Mouse (Mus musculus) hindbrain, embryonic 13.5 days (tissue): ENCODE measurements around the gene Dcakd. TPM values are rescaled to one million over a fixed set of nuclear protein-coding genes. Genes with fewer than 3 reads are reported as not detected.

ENCODE experiments used
- ATAC-seq: fragments of 200-750 bp; cut with Nextera tagmentation; 2 replicates; pipeline ENCODE4 v1.8.0; 2017; ENCODE audit warnings: moderate TSS enrichment; ENCODE audit not compliant: low FRiP score
- H3K27ac ChIP-seq: fragments of 300-500 bp; sonication (generic); 2 replicates; pipeline ENCODE4 v1.5.1; 2015; ENCODE audit warnings: inconsistent platforms, mild to moderate bottlenecking, moderate library complexity
- H3K27me3 ChIP-seq: fragments of 300-500 bp; sonication (generic); 2 replicates; pipeline ENCODE4 v1.6.1; 2015; ENCODE audit warnings: mild to moderate bottlenecking, inconsistent platforms
- H3K36me3 ChIP-seq: fragments of 300-500 bp; sonication (generic); 2 replicates; pipeline ENCODE4 v1.6.1; 2015; ENCODE audit warnings: mild to moderate bottlenecking, inconsistent platforms
- H3K4me1 ChIP-seq: fragments of 300-500 bp; sonication (generic); replicated peaks from 2 replicates; pipeline ENCODE4 v1.6.1; 2015; ENCODE audit warnings: inconsistent platforms
- H3K4me2 ChIP-seq: fragments of 300-500 bp; sonication (generic); 2 replicates; pipeline ENCODE4 v1.6.1; 2015; ENCODE audit warnings: inconsistent platforms, mild to moderate bottlenecking, moderate library complexity
- H3K4me3 ChIP-seq: fragments of 300-500 bp; sonication (generic); 2 replicates; pipeline ENCODE4 v1.5.1; 2015; ENCODE audit warnings: mild to moderate bottlenecking, inconsistent platforms
- H3K9ac ChIP-seq: fragments of 300-500 bp; sonication (generic); 2 replicates; pipeline ENCODE4 v1.6.1; 2015; ENCODE audit warnings: mild to moderate bottlenecking, inconsistent platforms
- H3K9me3 ChIP-seq: fragments of 300-500 bp; sonication (generic); 2 replicates; pipeline ENCODE4 v1.6.1; 2016; ENCODE audit warnings: inconsistent platforms
- WGBS: fragments of 180-500 bp; shearing (Covaris S2); methylation state at CpG from one replicate; pipeline ENCODE4 v1.1.7; 2015; 5-methylcytosine and 5-hydroxymethylcytosine counted together
- polyA plus RNA-seq: library from polyadenylated mRNA; unstranded; fragments of >200 nt; fragmentation: Nextera tagmentation; extraction: Ambion mirVana; gene quantifications from 2 replicates; pipeline ENCODE4 v1.2.1, GENCODE M21; 2015

Gene Dcakd
- polyA plus RNA-seq, 1 experiment from 2014 or later = 165 TPM

DNA sequence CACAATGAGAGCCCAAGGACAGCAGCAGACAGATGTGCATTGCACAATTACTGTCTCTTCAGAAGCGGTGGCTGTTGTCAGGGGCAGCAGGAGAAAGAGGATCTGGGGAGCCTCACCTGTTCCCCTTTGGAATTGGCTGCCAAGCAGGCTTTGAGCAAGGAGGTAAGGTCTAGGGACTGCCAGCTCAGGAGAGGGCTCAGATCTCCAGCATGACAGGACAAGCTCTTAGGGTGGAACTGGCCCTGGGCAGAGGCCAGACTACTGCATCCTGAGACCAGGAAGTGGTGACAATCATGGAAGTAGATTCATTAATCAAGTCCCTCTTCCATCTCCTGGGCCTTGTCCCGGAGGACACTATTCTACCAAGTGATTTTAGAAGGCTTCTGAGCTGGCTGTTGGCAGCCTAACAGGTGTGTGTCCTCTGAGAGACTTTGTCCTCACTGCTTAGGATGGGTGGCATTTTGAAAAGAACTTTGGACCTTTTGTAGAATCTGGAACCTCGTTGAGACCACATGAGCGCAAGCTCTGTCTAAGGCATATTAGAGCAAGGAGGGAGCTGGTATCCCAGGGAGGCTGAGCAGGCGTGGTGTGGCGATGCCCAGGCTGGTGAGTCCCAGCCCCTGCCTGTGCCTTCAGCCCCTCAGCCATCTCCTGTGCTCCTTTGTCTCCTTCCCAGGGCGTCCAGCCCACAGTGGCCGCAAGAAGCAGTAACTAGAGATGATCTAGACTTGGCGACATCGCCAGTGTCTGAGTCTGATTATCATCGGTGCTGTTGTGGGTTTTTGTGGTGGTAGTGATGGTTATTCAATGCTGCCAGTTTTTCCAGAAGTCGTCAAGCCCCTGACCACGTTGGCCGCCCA lies 38.3 kb upstream of the Dcakd start:
- Histone ChIP-seq H3K4me3 (no peak overlapping the region), H3K4me1 (no peaks in the 10 kb centered on the region), H3K9me3 (no peaks in the 10 kb centered on the region), H3K9ac (no peak overlapping the region), H3K4me2 (no peak overlapping the region), H3K27ac (no peak overlapping the region), H3K36me3 (peaks cover 90% of the 10 kb centered on the region), H3K27me3 (no peaks in the 10 kb centered on the region)
- 95% methylated on average over 14 of the region's 14 CpGs for WGBS
- ATAC-seq = no peak

DNA sequence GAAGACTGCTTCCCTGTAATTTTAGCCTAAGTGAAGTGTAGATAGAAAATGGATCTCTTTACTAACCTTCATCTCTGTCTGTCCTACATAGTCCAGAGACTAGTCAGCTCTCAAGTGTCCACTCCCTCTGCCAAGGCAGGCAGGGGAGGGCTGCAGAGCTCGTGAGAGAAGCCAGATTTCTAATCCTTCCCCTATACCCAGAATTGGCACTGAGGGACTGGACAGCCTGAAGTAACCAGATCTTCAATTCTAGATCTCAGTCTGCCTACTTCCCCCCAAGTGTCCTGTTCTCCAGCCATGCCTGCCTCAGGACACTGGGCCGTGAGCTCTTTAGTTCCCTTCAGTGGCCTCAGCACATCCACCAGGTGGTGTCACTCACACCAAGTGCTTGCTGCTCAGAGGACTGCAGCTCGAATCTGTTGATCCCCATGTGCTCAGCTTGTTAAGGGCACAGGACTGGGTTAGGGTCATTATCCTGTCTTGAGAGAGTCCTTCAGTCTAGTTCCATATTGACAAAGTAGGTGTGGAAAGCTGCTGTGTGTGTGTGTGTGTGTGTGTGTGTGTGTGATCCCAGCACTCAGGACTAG lies 30.5 kb upstream of the Dcakd start:
- no peaks in the 10 kb centered on the region for H3K9me3 ChIP-seq
- 83% methylated on average over 3 of the region's 3 CpGs for WGBS
- H3K4me2 ChIP-seq = no peak overlapping the region
- H3K4me1 ChIP-seq = no peaks in the 10 kb centered on the region
- peaks cover 84% of the 10 kb centered on the region for H3K36me3 ChIP-seq
- no peak overlapping the region for H3K27ac ChIP-seq
- ATAC-seq = no peak
- H3K9ac ChIP-seq = no peak overlapping the region
- H3K4me3 ChIP-seq = no peak overlapping the region
- H3K27me3 ChIP-seq = no peaks in the 10 kb centered on the region

DNA sequence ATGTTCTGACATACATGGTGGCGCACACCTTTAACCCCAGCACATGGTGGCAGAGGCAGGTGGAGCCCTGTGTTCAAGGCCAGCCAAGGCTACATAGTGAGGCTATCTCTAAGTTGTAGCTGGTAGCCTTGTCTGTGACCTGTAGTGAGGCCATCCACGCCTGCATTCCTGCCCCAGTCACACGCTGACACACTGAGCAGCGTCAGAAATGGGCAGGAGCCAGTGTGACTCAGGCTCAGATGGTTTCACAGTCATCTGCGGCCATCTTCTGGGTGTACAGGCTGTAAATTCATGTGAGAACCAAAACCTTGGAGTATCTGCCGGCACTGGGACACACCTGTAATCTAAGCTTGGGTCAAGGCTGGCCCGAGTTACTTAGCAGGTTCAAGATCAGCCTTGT lies 28.5 kb upstream of the Dcakd start:
- H3K4me2 ChIP-seq = no peak overlapping the region
- no peaks in the 10 kb centered on the region for H3K4me1 ChIP-seq
- no peaks in the 10 kb centered on the region for H3K9me3 ChIP-seq
- H3K36me3 ChIP-seq = peaks cover 86% of the 10 kb centered on the region
- no peak overlapping the region for H3K27ac ChIP-seq
- H3K27me3 ChIP-seq = no peaks in the 10 kb centered on the region
- 96% methylated on average over 7 of the region's 7 CpGs for WGBS
- H3K9ac ChIP-seq = no peak overlapping the region
- no peak for ATAC-seq
- H3K4me3 ChIP-seq = no peak overlapping the region

DNA sequence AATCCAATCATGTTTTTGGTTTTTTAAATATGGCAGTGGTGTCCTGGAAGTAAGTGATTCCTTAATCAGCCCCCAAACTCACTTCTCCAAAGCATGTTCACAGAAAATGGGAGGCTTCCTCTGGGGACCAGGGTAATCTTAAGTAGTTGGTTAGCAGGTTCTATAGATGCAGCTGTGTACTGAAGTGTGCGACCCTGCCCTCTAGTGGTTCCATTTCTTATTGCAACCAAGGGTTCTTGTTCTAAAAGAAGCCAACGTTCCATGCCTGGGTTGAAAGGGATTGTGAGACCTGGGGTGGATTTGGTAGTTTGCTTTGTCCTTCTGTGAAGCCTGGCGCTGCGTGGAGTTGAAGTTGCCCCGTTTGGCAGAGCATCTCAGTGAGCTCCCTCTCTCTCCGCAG lies 26.7 kb upstream of the Dcakd start:
- Histone ChIP-seq H3K9ac (no peak overlapping the region), H3K9me3 (no peaks in the 10 kb centered on the region), H3K27ac (no peak overlapping the region), H3K36me3 (peaks cover 85% of the 10 kb centered on the region), H3K27me3 (no peaks in the 10 kb centered on the region), H3K4me2 (no peak overlapping the region), H3K4me1 (no peaks in the 10 kb centered on the region), H3K4me3 (no peak overlapping the region)
- ATAC-seq = no peak
- 42% methylated on average over 6 of the region's 6 CpGs for WGBS

DNA sequence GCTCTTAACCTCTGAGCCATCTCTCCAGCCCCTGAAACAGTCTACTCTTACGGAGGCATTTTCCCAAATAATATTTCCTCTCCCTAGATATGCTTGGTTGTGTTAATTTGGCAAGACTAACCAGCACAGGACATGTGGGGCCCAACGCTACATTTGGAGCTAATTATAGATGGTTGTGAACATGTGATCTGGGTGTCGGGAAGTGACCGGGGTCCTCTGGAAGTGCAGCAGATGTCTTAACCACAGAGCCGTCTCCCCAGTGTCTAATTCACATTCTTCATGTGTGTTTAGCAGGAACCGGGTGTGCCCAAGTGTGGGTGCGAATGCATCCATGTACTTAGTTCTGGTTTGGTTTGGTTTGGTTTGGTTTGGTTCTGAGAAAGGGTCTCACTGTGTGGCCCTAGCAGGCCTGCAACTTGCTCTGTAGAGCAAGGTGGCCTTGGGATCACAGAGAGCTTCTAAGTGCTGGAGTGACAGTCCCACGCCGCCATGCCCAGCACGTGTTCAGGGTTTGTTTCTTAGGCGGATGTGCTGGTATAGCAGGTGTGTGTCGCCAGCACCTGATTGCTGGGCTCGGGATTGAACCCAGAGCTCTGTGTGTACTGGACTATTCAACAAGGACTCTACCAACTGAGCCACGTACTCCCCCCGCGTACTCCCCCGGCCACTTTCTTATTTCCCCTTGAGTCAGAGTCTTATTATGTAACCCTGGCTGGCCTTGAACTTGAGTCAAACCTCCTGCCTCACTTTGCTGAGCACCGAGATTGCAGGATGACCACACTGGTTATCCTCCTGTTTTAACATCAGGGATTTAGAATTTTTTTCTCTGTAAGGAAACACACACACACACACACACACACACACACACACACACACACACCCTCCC lies 25.3 kb upstream of the Dcakd start:
- Histone ChIP-seq H3K36me3 (peaks cover 76% of the 10 kb centered on the region), H3K9me3 (no peaks in the 10 kb centered on the region), H3K9ac (no peak overlapping the region), H3K4me3 (no peak overlapping the region), H3K27me3 (no peaks in the 10 kb centered on the region), H3K4me2 (no peak overlapping the region), H3K27ac (no peak overlapping the region), H3K4me1 (no peaks in the 10 kb centered on the region)
- WGBS = 92% methylated on average over 18 of the region's 18 CpGs
- ATAC-seq = no peak

DNA sequence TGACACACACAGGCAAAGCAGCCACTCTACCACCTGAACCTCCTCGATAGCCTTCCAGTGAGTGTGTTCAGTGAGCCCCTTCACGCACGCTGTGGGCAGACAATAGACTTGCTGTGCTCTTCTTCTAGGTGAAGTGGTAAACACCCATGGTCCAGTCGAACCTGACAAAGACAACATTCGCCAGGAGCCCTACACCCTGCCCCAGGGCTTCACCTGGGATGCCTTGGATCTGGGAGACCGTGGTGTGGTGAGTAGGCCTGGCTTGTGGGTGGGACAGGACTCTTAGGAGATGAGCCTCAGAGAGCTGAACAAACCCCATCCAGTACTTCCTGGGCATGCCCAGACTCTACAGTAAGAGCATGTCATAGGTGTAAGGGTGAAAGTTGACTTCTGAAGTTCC lies 23.9 kb upstream of the Dcakd start:
- no peak for ATAC-seq
- H3K27ac ChIP-seq = no peak overlapping the region

DNA sequence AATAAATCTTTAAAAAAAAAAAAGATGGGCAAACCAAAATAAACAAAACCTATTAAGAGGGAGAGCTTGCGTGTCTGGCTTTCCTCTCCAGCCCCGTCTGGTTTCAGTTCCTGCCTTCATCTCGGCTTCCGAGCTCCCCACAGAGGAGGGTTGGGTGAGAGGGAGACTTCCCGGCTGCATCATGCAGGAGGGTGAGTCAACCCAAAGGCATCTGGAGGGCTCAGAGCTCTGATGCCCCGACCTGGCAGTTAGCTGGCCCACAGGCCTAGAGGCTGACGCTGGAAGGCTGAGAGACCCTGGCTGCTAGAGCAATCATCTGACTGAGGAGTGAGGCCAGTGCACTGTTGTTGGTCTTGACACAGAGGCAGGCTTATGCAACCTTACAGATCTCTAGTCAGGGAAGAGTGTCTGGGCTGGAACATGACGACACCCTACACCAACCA lies 23.1 kb upstream of the Dcakd start:
- Histone ChIP-seq H3K27me3 (no peaks in the 10 kb centered on the region), H3K4me2 (no peak overlapping the region), H3K4me3 (no peak overlapping the region), H3K4me1 (no peaks in the 10 kb centered on the region), H3K9me3 (no peaks in the 10 kb centered on the region), H3K9ac (no peak overlapping the region), H3K27ac (no peak overlapping the region), H3K36me3 (peaks cover 65% of the 10 kb centered on the region)
- WGBS = 92% methylated on average over 8 of the region's 8 CpGs
- ATAC-seq = no peak

More for the DNA sequence above, 23.9 kb upstream of the Dcakd start:
- Histone ChIP-seq H3K4me2 (no peak overlapping the region), H3K27me3 (no peaks in the 10 kb centered on the region), H3K9me3 (no peaks in the 10 kb centered on the region), H3K36me3 (peaks cover 68% of the 10 kb centered on the region), H3K4me1 (no peaks in the 10 kb centered on the region), H3K4me3 (no peak overlapping the region), H3K9ac (no peak overlapping the region)
- WGBS = 91% methylated on average over 6 of the region's 6 CpGs

DNA sequence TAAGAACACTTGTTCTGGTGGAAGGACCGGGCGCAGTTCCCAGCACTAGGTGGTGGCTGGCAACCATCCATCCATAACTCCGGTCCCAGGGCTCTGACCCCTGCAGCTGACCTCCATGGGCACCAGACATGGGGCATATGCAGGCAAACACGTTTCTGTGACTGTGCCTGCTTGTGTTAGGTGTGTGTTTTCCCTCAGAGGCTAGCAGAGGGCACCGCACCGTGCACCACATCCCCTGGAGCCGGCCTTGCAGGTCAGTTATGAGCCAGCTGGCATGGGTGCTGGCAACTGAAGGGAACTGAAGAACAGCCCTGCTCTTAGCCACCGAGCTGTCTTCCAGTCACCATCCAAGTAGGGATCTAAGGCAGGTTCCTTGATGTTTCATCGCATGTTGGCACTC lies 22.0 kb upstream of the Dcakd start:
- H3K27ac ChIP-seq = no peak overlapping the region
- H3K27me3 ChIP-seq = no peaks in the 10 kb centered on the region
- H3K4me1 ChIP-seq = no peaks in the 10 kb centered on the region
- no peak overlapping the region for H3K4me3 ChIP-seq
- no peaks in the 10 kb centered on the region for H3K9me3 ChIP-seq
- H3K36me3 ChIP-seq = peaks cover 65% of the 10 kb centered on the region
- 94% methylated on average over 9 of the region's 9 CpGs for WGBS
- no peak for ATAC-seq
- H3K4me2 ChIP-seq = no peak overlapping the region
- H3K9ac ChIP-seq = no peak overlapping the region

DNA sequence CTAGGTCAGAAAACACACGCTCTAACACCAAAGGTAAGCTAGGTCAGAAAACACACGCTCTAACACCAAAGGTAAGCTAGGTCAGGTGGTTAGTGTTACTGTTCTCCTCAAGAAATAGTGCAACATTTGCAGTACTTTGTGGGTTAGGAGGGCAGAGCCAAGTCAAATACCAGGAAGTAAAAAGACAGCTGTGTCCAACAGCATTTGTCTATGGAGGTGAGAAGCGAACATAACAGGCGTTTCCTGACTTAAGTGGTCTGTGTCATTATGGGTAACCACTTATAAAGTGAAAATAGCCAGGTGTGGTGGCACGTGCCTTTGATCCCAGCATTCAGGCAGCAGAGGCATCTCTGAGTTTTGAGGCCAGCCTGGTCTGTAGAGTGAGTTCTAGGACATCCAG lies 21.5 kb upstream of the Dcakd start:
- Histone ChIP-seq H3K27ac (no peak overlapping the region), H3K27me3 (no peaks in the 10 kb centered on the region), H3K4me1 (no peaks in the 10 kb centered on the region), H3K4me3 (no peak overlapping the region), H3K9ac (no peak overlapping the region), H3K36me3 (peaks cover 68% of the 10 kb centered on the region), H3K9me3 (no peaks in the 10 kb centered on the region), H3K4me2 (no peak overlapping the region)
- ATAC-seq = no peak
- WGBS = 96% methylated on average over 5 of the region's 5 CpGs

DNA sequence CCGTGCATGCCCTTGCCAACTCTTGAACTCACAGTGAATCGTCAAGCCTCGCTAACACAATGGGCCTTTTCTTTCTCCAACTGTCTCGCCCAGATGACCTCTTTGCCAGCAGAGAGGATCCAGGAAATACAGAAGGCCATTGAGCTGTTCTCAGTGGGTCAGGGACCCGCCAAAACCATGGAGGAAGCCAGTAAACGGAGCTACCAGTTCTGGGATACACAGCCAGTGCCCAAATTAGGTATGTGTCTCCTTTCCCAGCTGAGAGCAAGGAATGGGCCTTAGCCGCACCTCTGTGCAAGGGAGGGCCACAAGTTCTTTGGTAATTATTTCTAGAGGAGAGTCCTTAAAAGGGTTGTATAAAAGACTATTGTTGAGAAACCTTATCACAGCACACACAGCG lies 18.2 kb upstream of the Dcakd start:
- peaks cover 11% of the 10 kb centered on the region; the same call in 1 of the 2 replicates for H3K4me1 ChIP-seq
- no peaks in the 10 kb centered on the region for H3K9me3 ChIP-seq
- H3K4me3 ChIP-seq = no peak overlapping the region
- H3K36me3 ChIP-seq = peaks cover 59% of the 10 kb centered on the region
- 34% methylated on average over 8 of the region's 8 CpGs for WGBS
- no peaks in the 10 kb centered on the region for H3K27me3 ChIP-seq
- H3K9ac ChIP-seq = no peak overlapping the region
- H3K4me2 ChIP-seq = no peak overlapping the region
- no peak for ATAC-seq
- H3K27ac ChIP-seq = no peak overlapping the region

DNA sequence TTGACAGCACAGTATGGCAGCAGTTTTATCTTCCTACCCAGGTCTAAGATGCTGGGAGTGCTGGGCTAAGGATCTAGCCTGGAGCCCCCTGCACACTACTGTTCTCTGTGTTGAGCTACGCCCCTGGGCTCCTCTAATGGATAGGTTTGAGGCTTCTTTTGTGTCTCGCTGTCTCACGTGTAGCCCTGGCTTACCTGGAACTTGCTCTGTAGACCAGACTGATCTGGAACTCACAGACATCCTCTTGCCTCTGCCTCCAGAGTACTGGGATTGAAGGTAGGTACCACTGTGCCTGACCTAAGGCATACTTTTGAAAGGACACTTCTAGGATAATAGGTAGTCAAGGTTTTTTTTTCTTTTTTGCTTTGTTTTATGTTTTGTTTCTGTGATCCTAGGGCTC lies 15.8 kb upstream of the Dcakd start:
- Histone ChIP-seq H3K36me3 (peaks cover 44% of the 10 kb centered on the region), H3K27me3 (no peaks in the 10 kb centered on the region), H3K9me3 (no peaks in the 10 kb centered on the region), H3K27ac (no peak overlapping the region), H3K4me2 (no peak overlapping the region), H3K9ac (no peak overlapping the region), H3K4me1 (peaks cover 14% of the 10 kb centered on the region; the same call in 1 of the 2 replicates), H3K4me3 (no peak overlapping the region)
- ATAC-seq = no peak
- WGBS = 98% methylated on average over 3 of the region's 3 CpGs

DNA sequence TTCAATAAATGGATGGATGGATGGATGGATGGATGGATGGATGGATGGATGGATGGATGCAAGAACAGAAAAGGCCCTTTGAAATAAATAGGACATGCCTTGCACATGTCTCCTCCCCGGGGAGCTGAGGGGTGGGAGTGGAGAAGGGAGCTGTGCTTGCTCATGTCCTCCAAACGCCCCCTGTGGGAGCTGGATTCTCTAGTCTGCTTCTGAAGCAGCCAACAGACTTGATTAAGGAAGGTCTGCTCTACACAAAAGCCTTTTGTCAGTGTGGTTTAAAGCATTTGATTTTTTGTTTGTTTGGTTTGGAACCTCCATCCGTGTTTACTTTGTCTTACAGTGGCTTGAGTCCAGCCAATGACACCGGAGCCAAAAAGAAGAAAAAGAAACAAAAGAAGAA lies 14.7 kb upstream of the Dcakd start:
- peaks cover 14% of the 10 kb centered on the region; the same call in 1 of the 2 replicates for H3K4me1 ChIP-seq
- H3K9me3 ChIP-seq = no peaks in the 10 kb centered on the region
- H3K36me3 ChIP-seq = peaks cover 51% of the 10 kb centered on the region
- H3K4me3 ChIP-seq = no peak overlapping the region
- 73% methylated on average over 4 of the region's 4 CpGs for WGBS
- H3K27me3 ChIP-seq = no peaks in the 10 kb centered on the region
- no peak overlapping the region for H3K27ac ChIP-seq
- no peak overlapping the region for H3K4me2 ChIP-seq
- ATAC-seq = no peak
- no peak overlapping the region for H3K9ac ChIP-seq
